Mouse (Mus musculus): ENCODE data around the gene Ube2e2. TPM values are rescaled to one million over a fixed set of nuclear protein-coding genes. Genes with fewer than 3 reads are reported as not detected.
"Not testable (repeated sequence)": the region's sequence is repeated elsewhere in the genome, so short reads cannot be mapped to it uniquely, and the experiment has no call there.

Ube2e2 gene
- total and polyA plus RNA-seq, 3 experiments: not detected

- Histone ChIP-seq H3K4me3 (ENCODE audit: control insufficient read depth in 1 of 2, insufficient read depth in 1 of 2, low read depth in 2 of 2, low read length in 2 of 2) (no peak overlapping the region), H3K4me1 (ENCODE audit: control insufficient read depth in 1 of 2, insufficient read depth in 2 of 2, low read length in 2 of 2) (no peaks in the 10 kb centered on the region), H3K36me3 (ENCODE audit: control insufficient read depth in 1 of 2, insufficient read depth in 2 of 2, low read length in 2 of 2) (no peaks in the 10 kb centered on the region), H3K79me2 (ENCODE audit: control insufficient read depth, insufficient read depth, low read length, poor library complexity) (no peaks in the 10 kb centered on the region), H3K27me3 (ENCODE audit: control insufficient read depth in 1 of 2, insufficient read depth in 2 of 2, low read length in 2 of 2) (no peaks in the 10 kb centered on the region), H3K9me3 (replicated peaks; ENCODE audit: insufficient read depth, low read length) (no peaks in the 10 kb centered on the region), H3K9ac (ENCODE audit: control insufficient read depth, low read depth, low read length, poor library complexity, severe bottlenecking) (no peak overlapping the region), H3K27ac (ENCODE audit: control insufficient read depth, low read depth, low read length) (no peak overlapping the region)
- DNase-seq (ENCODE audit: low read depth, low spot score): no peak
- TF ChIP-seq MAFK (IDR thresholded peaks at IDR 0.05; ENCODE audit: borderline replicate concordance, low read depth, low read length): no peak
- no peak for TF ChIP-seq POLR2AphosphoS2 (IDR thresholded peaks at IDR 0.05; ENCODE audit: low read length)
- TF ChIP-seq ZMIZ1 (IDR thresholded peaks at IDR 0.05; ENCODE audit: low read depth, low read length): no peak
- no peak for TF ChIP-seq MEF2A (IDR thresholded peaks at IDR 0.05; ENCODE audit: extremely low read depth, insufficient replicate concordance, low read depth, low read length, poor library complexity, severe bottlenecking)
These were observed 196.3 kb downstream of the Ube2e2 start for GRCm38 (mm10) chr14:18697662-18698225.

GRCm38 (mm10) chr14:18696418-18696817, 197.6 kb downstream of the Ube2e2 start:
- not testable (repeated sequence) for H3K9ac ChIP-seq (ENCODE audit: control insufficient read depth, low read depth, low read length, poor library complexity, severe bottlenecking); H3K27me3 ChIP-seq (ENCODE audit: control insufficient read depth in 1 of 2, insufficient read depth in 2 of 2, low read length in 2 of 2); H3K79me2 ChIP-seq (ENCODE audit: control insufficient read depth, insufficient read depth, low read length, poor library complexity); H3K4me3 ChIP-seq (ENCODE audit: control insufficient read depth in 1 of 2, insufficient read depth in 1 of 2, low read depth in 2 of 2, low read length in 2 of 2); H3K9me3 ChIP-seq (replicated peaks; ENCODE audit: insufficient read depth, low read length); H3K27ac ChIP-seq (ENCODE audit: control insufficient read depth, low read depth, low read length); H3K4me1 ChIP-seq (ENCODE audit: control insufficient read depth in 1 of 2, insufficient read depth in 2 of 2, low read length in 2 of 2); DNase-seq (ENCODE audit: low read depth, low spot score); H3K36me3 ChIP-seq (ENCODE audit: control insufficient read depth in 1 of 2, insufficient read depth in 2 of 2, low read length in 2 of 2)

GRCm38 (mm10) chr14:18678121-18678836, 215.8 kb downstream of the Ube2e2 start:
- no peak for DNase-seq (ENCODE audit: low read depth, low spot score)
- no peaks in the 10 kb centered on the region for H3K9me3 ChIP-seq (replicated peaks; ENCODE audit: insufficient read depth, low read length)
- H3K27ac ChIP-seq (ENCODE audit: control insufficient read depth, low read depth, low read length): no peak overlapping the region
- no peak for TF ChIP-seq SMC3 (IDR thresholded peaks at IDR 0.05; ENCODE audit: low read depth, low read length)
- TF ChIP-seq HCFC1 (IDR thresholded peaks at IDR 0.05; ENCODE audit: low read depth, low read length): no peak
- no peak for TF ChIP-seq EP300 (IDR thresholded peaks at IDR 0.05; ENCODE audit: low read depth in 1 of 2, low read length in 2 of 2)
- no peak for TF ChIP-seq POLR2A (IDR thresholded peaks at IDR 0.05; ENCODE audit: control insufficient read depth in 1 of 2, insufficient read depth in 1 of 2, low read depth in 1 of 2, low read length in 2 of 2, poor library complexity in 1 of 2)
- no peak for TF ChIP-seq MYB (IDR thresholded peaks at IDR 0.05; ENCODE audit: low read depth, low read length)
- no peaks in the 10 kb centered on the region for H3K4me1 ChIP-seq (ENCODE audit: control insufficient read depth in 1 of 2, insufficient read depth in 2 of 2, low read length in 2 of 2)
- no peaks in the 10 kb centered on the region for H3K36me3 ChIP-seq (ENCODE audit: control insufficient read depth in 1 of 2, insufficient read depth in 2 of 2, low read length in 2 of 2)
- H3K27me3 ChIP-seq (ENCODE audit: control insufficient read depth in 1 of 2, insufficient read depth in 2 of 2, low read length in 2 of 2): no peaks in the 10 kb centered on the region
- H3K9ac ChIP-seq (ENCODE audit: control insufficient read depth, low read depth, low read length, poor library complexity, severe bottlenecking): no peak overlapping the region
- no peaks in the 10 kb centered on the region for H3K79me2 ChIP-seq (ENCODE audit: control insufficient read depth, insufficient read depth, low read length, poor library complexity)
- no peak overlapping the region for H3K4me3 ChIP-seq (ENCODE audit: control insufficient read depth in 1 of 2, insufficient read depth in 1 of 2, low read depth in 2 of 2, low read length in 2 of 2)

Data from MEL (cell line).